Mouse (Mus musculus) brain, embryonic 14.5 days (tissue): ENCODE measurements around the gene Brsk1.

Experiments
- CTCF ChIP-seq: fragments of 200-500 bp; IDR thresholded peaks from 2 replicates; pipeline ENCODE4 v1.5.1; 2012; ENCODE audit warnings: inconsistent platforms, mild to moderate bottlenecking, moderate library complexity, borderline replicate concordance; ENCODE audit not compliant: insufficient read depth, insufficient read length; ENCODE audit errors: extremely low read depth
- POLR2A ChIP-seq: fragments of 200-500 bp; IDR thresholded peaks from 2 replicates; pipeline ENCODE4 v1.6.1; 2012; ENCODE audit warnings: mild to moderate bottlenecking, inconsistent platforms, borderline replicate concordance; ENCODE audit not compliant: poor library complexity, insufficient read depth, insufficient read length, severe bottlenecking; ENCODE audit errors: extremely low read depth

DNA sequence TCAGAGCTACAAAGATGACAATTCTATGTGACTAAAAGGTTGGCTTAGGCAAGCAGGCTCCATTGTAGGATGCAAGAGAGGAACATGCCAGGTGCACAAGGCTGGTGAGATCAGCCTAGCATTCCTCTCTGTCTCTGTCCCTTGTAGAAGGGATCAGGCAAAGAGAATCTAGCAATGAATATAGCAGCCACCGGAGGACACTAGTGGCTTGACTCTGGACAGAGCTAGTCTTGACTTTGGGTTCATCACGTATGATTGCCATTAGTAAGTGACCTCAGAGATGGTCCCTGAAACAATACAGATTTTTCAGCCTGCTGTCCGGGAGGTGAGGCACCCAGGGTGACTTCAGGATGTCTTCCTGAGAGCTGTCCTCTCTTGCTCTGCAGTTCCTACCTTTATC, 22.2 kb downstream of the Brsk1 start:
- TF ChIP-seq CTCF (no peak), POLR2A (no peak)
